Mouse (Mus musculus) lung, embryonic 16.5 days (tissue): ENCODE data around the gene Cacna1c. TPM values are rescaled to one million over a fixed set of nuclear protein-coding genes. Genes with fewer than 3 reads are reported as not detected.

ENCODE experiments used
- ATAC-seq: fragments of 200-750 bp; cut with Nextera tagmentation; 2 replicates; pipeline ENCODE4 v1.8.0; 2017; ENCODE audit warnings: low read depth, mild to moderate bottlenecking, moderate library complexity
- H3K27ac ChIP-seq: fragments of 300-500 bp; sonication (generic); 2 replicates; pipeline ENCODE4 v1.5.1; 2014; ENCODE audit warnings: mild to moderate bottlenecking, control low read depth, low read length
- H3K27me3 ChIP-seq: fragments of 300-500 bp; sonication (generic); 2 replicates; pipeline ENCODE4 v1.6.1; 2014; ENCODE audit warnings: low read depth, low read length, mixed read lengths; ENCODE audit not compliant: control insufficient read depth, insufficient read depth
- H3K36me3 ChIP-seq: fragments of 300-500 bp; sonication (generic); 2 replicates; pipeline ENCODE4 v1.6.1; 2014; ENCODE audit warnings: low read length; ENCODE audit not compliant: control insufficient read depth, insufficient read depth
- H3K4me1 ChIP-seq: fragments of 300-500 bp; sonication (generic); replicated peaks from 2 replicates; pipeline ENCODE4 v1.6.1; 2014; ENCODE audit warnings: low read length, mixed read lengths; ENCODE audit not compliant: control insufficient read depth, insufficient read depth
- H3K4me2 ChIP-seq: fragments of 300-500 bp; sonication (generic); 2 replicates; pipeline ENCODE4 v1.6.1; 2014; ENCODE audit warnings: low read depth, low read length, control low read depth
- H3K4me3 ChIP-seq: fragments of 300-500 bp; sonication (generic); 2 replicates; pipeline ENCODE4 v1.5.1; 2014; ENCODE audit warnings: mild to moderate bottlenecking, low read length, control low read depth
- H3K9ac ChIP-seq: fragments of 300-500 bp; sonication (generic); 2 replicates; pipeline ENCODE4 v1.6.1; 2014; ENCODE audit warnings: low read length, control low read depth
- H3K9me3 ChIP-seq: fragments of 300-500 bp; sonication (generic); 2 replicates; pipeline ENCODE4 v1.6.1; 2016; ENCODE audit warnings: low read length; ENCODE audit not compliant: control insufficient read depth
- WGBS: fragments of 180-500 bp; shearing (Covaris S2); extraction: QIAGEN DNeasy Blood & Tissue Kit; methylation state at CpG from one replicate; pipeline ENCODE4 v1.1.7; 2014; 5-methylcytosine and 5-hydroxymethylcytosine counted together
- polyA plus RNA-seq: library from polyadenylated mRNA; unstranded; fragments of >200 nt; fragmentation: Nextera tagmentation; extraction: Ambion mirVana; gene quantifications from 2 replicates; pipeline ENCODE4 v1.2.1, GENCODE M21; 2015

The Cacna1c gene
- polyA plus RNA-seq, 1 experiment from 2014 or later = 5.8 TPM

DNA sequence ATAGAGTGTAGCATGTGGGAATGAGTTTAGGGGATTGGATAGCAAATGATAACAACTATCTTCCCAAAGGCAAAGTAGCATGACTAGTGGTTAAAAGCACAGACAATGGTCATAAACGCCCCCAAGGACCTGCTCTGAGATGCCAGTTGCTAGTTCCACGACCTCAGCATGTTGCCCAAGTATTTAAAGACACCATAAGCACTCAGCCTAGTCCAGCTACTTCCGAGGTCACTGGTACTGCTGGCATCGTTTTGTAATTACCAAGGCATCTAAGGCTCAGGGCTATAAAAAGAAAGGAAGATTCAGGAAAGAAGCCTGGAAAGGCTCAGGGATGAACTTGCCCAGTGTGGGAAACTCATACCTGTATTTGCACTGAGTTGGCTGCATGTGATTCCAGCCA, 127.6 kb downstream of the Cacna1c start:
- WGBS = 81% methylated on average over 4 of the region's 4 CpGs
- Histone ChIP-seq H3K4me1 (peaks cover 11% of the 10 kb centered on the region), H3K9ac (no peak overlapping the region), H3K36me3 (no peaks in the 10 kb centered on the region), H3K9me3 (no peaks in the 10 kb centered on the region), H3K4me3 (no peak overlapping the region), H3K27ac (no peak overlapping the region), H3K27me3 (no peaks in the 10 kb centered on the region), H3K4me2 (no peak overlapping the region)
- no peak for ATAC-seq

- Histone ChIP-seq H3K9ac (no peak overlapping the region), H3K27me3 (no peaks in the 10 kb centered on the region), H3K4me2 (no peak overlapping the region), H3K4me3 (no peak overlapping the region), H3K4me1 (peaks cover 7% of the 10 kb centered on the region), H3K27ac (no peak overlapping the region), H3K36me3 (no peaks in the 10 kb centered on the region), H3K9me3 (no peaks in the 10 kb centered on the region)
- 82% methylated on average over 5 of the region's 5 CpGs for WGBS
- no peak for ATAC-seq
These were observed 131.3 kb downstream of the Cacna1c start for GRCm38 (mm10) chr6:119064961-119065360.

DNA sequence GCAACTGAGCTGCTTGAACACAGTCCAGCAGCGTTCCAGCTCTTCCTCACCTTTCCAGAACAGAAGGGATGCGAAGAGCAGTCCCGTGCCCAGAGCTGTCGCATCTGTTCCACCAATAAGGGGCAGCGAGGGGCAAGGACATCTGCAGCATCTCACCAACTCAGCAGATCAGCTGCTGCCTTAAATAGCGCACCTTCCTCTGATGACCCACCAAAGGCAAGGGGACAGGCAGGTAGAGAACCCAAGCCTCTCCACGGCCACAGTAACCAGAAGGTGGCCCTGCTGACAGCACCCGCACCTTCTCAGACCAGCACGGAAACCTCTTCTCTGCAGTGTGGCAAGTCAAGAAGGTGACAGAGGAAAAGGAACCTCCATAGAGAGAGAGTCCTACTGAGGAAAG, 131.8 kb downstream of the Cacna1c start:
- Histone ChIP-seq H3K4me1 (peaks cover 7% of the 10 kb centered on the region), H3K27ac (no peak overlapping the region), H3K9me3 (no peaks in the 10 kb centered on the region), H3K4me2 (no peak overlapping the region), H3K36me3 (no peaks in the 10 kb centered on the region), H3K27me3 (no peaks in the 10 kb centered on the region), H3K4me3 (no peak overlapping the region), H3K9ac (no peak overlapping the region)
- 89% methylated on average over 9 of the region's 9 CpGs for WGBS
- ATAC-seq = no peak

DNA sequence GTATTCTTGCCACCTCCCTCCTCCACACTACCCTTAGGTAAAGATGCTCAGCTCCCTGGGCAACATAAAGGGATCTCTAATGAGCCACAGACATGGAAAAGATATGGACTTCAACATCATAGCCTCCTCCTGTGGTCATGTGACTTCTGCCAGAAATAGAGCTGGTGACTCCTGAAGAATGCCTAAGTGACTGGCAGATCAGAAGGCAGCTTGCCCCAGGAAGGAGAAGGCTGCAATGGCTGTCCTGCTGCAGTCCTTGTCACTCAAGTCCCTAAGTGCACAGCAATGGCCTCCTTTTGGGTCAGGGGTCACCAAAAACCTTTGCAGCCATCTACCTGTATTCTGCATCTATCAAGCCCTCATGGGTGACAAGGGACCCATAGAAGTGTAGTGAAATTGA, 133.5 kb downstream of the Cacna1c start:
- Histone ChIP-seq H3K4me3 (no peak overlapping the region), H3K9ac (no peak overlapping the region), H3K36me3 (no peaks in the 10 kb centered on the region), H3K27ac (no peak overlapping the region), H3K27me3 (no peaks in the 10 kb centered on the region), H3K4me2 (no peak overlapping the region), H3K4me1 (peaks cover 11% of the 10 kb centered on the region), H3K9me3 (no peaks in the 10 kb centered on the region)
- no peak for ATAC-seq

DNA sequence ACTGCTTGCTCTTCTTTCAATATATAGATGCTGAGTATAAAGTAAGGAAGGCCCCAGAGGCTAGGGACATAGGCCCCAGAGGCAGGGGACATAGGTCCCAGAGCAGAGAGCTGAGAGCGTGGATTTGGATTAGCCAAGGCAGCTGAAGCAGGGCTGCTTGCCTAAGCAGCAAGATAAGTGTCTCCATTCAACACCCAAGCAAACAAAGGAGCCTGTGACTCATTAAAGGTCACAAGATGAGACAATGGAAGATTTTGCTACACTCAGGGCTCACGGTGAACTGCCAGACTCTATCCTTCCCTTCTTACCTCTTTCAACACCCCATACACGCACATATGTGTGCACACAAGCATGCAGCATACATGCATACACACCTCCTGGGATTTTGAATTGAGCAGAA, 137.3 kb downstream of the Cacna1c start:
- H3K27me3 ChIP-seq = no peaks in the 10 kb centered on the region
- no peak for ATAC-seq
- 49% methylated on average over 3 of the region's 3 CpGs for WGBS
- H3K4me1 ChIP-seq = peaks cover 7% of the 10 kb centered on the region
- no peak overlapping the region for H3K4me2 ChIP-seq
- no peak overlapping the region for H3K4me3 ChIP-seq
- H3K9ac ChIP-seq = no peak overlapping the region
- no peak overlapping the region for H3K27ac ChIP-seq
- H3K9me3 ChIP-seq = no peaks in the 10 kb centered on the region
- H3K36me3 ChIP-seq = peaks cover 7% of the 10 kb centered on the region; the same call in 1 of the 2 replicates

GRCm38 (mm10) chr6:119058461-119058860, 137.8 kb downstream of the Cacna1c start:
- no peak overlapping the region for H3K9ac ChIP-seq
- H3K27ac ChIP-seq = no peak overlapping the region
- peaks cover 7% of the 10 kb centered on the region; the same call in 1 of the 2 replicates for H3K36me3 ChIP-seq
- 72% methylated on average over 8 of the region's 8 CpGs for WGBS
- H3K4me1 ChIP-seq = peaks cover 7% of the 10 kb centered on the region
- H3K9me3 ChIP-seq = no peaks in the 10 kb centered on the region
- no peak for ATAC-seq
- H3K4me3 ChIP-seq = no peak overlapping the region
- no peaks in the 10 kb centered on the region for H3K27me3 ChIP-seq
- no peak overlapping the region for H3K4me2 ChIP-seq

- Histone ChIP-seq H3K27me3 (no peaks in the 10 kb centered on the region), H3K9ac (no peak overlapping the region), H3K27ac (no peak overlapping the region), H3K4me2 (no peak overlapping the region), H3K9me3 (no peaks in the 10 kb centered on the region), H3K4me1 (peaks cover 16% of the 10 kb centered on the region), H3K4me3 (no peak overlapping the region), H3K36me3 (peaks cover 7% of the 10 kb centered on the region; the same call in 1 of the 2 replicates)
- WGBS = 70% methylated on average over 15 of the region's 15 CpGs
- ATAC-seq = peak; percentile 15
These were observed 139.1 kb downstream of the Cacna1c start for GRCm38 (mm10) chr6:119057076-119057479.

DNA sequence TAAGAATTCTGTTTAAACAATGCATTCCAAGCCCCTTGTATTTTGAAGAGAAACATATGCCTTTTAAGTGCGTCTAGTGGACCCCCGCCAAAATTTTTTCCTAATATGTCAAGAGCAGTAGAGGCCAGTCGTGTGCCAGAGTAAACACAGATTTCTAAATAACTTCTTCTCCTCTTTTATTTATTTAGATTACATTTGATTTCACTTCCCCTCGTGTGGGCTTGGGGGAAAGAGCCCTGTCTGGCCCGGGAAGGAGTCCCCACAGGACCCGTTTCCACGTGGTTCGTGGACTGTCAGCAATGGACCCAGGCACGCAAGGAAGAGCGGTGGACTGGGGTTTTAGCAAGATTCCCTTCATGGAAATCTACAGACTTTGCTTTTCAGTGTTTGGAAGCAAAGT, 143.4 kb downstream of the Cacna1c start:
- Histone ChIP-seq H3K9me3 (no peaks in the 10 kb centered on the region), H3K4me2 (peak overlapping the region; percentile 47), H3K36me3 (peaks cover 7% of the 10 kb centered on the region; the same call in 1 of the 2 replicates), H3K9ac (peak overlapping the region; percentile 44; the same call in 1 of the 2 replicates), H3K27me3 (no peaks in the 10 kb centered on the region), H3K27ac (peak overlapping the region; percentile 95), H3K4me1 (peaks cover 25% of the 10 kb centered on the region), H3K4me3 (peak overlapping the region; percentile 16; the same call in 1 of the 2 replicates)
- peak; percentile 84 for ATAC-seq
- WGBS = 14% methylated on average over 10 of the region's 10 CpGs

GRCm38 (mm10) chr6:119052366-119052765, 143.9 kb downstream of the Cacna1c start:
- peak; percentile 26; the same call in 1 of the 2 replicates for ATAC-seq
- H3K36me3 ChIP-seq = peaks cover 7% of the 10 kb centered on the region; the same call in 1 of the 2 replicates
- H3K4me1 ChIP-seq = peaks cover 25% of the 10 kb centered on the region
- H3K27me3 ChIP-seq = no peaks in the 10 kb centered on the region
- no peaks in the 10 kb centered on the region for H3K9me3 ChIP-seq
- 0 out of 2 replicates have a peak overlapping the region, but pooled peaks have one; percentile 13 for H3K9ac ChIP-seq
- 24% methylated on average over 15 of the region's 15 CpGs for WGBS
- peak overlapping the region; percentile 25 for H3K4me3 ChIP-seq
- peak overlapping the region; percentile 47 for H3K4me2 ChIP-seq
- H3K27ac ChIP-seq = peak overlapping the region; percentile 95

DNA sequence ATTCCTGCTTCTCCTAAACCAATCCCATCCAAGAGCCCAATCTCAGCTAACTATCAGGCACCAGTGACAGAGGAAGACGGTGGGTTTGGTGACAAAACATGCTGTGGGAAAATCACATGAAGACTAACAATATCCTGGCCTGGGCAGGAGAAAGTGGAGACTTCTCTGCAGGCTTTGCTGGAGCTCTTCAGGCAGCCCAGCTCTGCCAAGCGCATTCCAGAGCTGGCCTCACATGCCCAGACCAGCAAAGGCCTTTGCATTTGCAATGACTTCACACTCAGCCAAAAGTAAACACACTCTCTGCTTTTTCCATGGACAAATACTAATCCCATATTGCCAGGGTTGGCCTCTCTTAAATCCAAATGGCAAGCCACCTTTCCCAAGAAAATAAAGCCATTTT, 144.5 kb downstream of the Cacna1c start:
- no peak overlapping the region for H3K9ac ChIP-seq
- peaks cover 25% of the 10 kb centered on the region for H3K4me1 ChIP-seq
- H3K4me2 ChIP-seq = peak overlapping the region; percentile 47; the same call in 1 of the 2 replicates
- peak overlapping the region; percentile 95 for H3K27ac ChIP-seq
- no peak overlapping the region for H3K4me3 ChIP-seq
- no peaks in the 10 kb centered on the region for H3K9me3 ChIP-seq
- peak; percentile 75 for ATAC-seq
- no peaks in the 10 kb centered on the region for H3K27me3 ChIP-seq
- H3K36me3 ChIP-seq = peaks cover 7% of the 10 kb centered on the region; the same call in 1 of the 2 replicates
- 29% methylated on average over 2 of the region's 2 CpGs for WGBS
